Mouse (Mus musculus) gastrocnemius, adult 8-10 months (tissue): ENCODE data around the gene Gm20388. TPM values are rescaled to one million over a fixed set of nuclear protein-coding genes. Genes with fewer than 3 reads are reported as not detected.
"Not testable (repeated sequence)": the region's sequence is repeated elsewhere in the genome, so short reads cannot be mapped to it uniquely, and the experiment has no call there.

Experiments
- DNase-seq, 2 experiments: peaks; one replicate each; pipeline ENCODE4 v3.0.0; 2022; ENCODE audit warnings: low spot score in 2 of 2
- total RNA-seq, 4 experiments: library from RNA; stranded (reverse); gene quantifications; 2 replicates each; pipeline ENCODE4 v1.2.4; 2022

Gene Gm20388
- total RNA-seq, 4 experiments from 2014 or later, result 4.4 to 20.0 (median 7.9) TPM; not detected in 1

DNA sequence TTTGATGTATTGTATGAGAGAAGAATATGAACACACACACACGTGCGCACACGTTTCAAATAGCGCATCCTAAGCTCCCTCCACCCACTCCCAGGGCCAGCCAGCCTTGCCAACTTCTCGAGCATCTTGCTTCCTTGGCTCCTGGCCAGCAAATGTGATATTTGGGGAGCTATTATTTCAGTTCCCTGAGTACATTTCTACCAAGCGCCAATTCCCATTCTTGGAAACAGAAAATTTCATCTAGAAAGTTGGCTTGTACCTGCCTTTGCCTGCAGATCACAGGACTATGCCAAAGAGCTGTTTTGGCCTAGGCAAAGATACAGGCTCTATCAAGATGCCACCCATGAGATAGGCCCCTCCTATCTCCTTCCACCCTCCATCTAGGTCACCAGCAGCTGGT lies 2644.1 kb downstream of the Gm20388 start:
- no peak for DNase-seq

DNA sequence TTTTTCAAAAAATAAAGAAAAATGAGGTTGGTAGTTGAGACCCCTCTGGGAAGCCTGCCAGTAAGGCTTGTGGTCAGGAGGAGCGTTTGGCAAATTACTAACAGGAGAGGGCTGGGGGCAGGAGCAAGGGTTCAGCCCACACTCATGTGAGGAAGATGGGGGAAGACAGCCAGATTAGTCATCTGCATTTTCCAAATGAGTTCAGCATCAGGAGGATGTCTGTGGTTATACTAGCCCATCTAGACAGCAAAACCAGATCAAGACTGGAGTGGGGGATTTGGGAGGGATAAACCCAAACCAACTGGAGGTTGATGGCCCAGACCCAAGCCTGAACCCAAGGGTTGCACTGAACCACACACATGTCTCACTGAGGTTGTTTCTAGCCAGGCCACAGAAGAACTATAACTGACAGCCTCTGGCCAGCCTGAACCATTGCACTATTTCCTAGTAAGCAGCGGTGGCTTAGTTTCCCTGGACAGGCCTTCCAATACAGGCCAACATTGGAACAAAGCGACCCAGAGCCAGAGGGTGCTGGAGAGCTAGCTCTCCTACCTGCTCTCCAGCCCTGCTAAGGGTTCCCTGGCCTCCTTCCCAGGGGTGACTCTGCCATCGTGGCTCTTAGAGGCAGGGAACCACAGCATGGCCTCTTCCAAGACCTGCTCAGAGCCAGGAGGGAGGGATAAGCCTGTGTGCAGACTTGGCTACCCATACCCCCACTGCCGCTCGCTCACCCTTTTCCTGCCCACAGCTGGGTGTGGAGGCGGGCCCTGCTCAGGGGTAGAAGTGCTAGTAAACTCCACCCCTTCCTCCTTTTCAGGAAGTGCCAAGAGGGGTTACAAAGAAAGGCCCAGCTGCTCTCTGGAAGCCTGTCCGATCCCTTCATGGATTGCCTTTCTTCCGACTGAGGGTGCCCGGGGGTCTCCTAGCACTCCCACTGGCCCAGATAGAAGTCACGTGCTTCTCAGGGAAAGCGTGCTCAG lies 2645.7 kb downstream of the Gm20388 start:
- peak in 1 of 2 experiments; percentile 31 for DNase-seq

DNA sequence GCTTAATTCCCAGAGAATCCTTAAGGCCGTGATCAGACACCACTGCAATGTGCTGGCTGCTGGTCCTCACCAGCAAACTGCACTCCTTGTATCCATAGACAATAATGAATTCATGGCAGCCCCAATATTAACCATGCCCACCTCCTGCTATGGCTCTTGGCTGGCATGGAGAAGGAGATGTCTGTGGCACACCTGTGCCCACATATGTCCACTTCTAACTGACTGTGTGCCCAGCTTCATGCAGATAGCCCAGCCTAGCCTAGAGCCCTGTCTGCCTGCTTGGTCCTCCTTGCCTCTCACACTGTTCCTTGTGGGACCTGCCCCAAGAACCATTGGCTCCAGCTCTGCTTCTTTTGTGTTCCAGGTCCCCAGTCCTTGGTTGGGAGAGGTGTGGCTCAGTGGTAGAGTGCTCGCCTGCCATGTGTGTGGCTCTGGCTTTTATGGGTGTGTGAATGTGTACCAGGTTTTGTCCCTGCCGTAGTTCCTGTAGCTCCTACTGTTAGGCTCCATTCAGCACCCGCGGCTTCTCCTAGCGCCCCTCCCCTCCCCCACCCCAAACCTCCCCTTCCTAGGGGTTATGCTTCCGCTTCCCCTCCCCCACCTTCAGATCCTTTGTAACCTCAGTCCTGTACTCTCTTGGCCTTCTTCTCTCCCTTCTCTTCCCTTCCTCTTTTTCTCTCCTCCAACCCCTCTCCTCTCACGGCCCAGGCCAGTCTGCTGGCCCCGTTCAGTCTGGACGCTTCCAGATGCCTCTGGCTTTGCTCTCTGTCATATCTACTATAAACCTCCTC lies 2646.8 kb downstream of the Gm20388 start:
- no peak for DNase-seq

DNA sequence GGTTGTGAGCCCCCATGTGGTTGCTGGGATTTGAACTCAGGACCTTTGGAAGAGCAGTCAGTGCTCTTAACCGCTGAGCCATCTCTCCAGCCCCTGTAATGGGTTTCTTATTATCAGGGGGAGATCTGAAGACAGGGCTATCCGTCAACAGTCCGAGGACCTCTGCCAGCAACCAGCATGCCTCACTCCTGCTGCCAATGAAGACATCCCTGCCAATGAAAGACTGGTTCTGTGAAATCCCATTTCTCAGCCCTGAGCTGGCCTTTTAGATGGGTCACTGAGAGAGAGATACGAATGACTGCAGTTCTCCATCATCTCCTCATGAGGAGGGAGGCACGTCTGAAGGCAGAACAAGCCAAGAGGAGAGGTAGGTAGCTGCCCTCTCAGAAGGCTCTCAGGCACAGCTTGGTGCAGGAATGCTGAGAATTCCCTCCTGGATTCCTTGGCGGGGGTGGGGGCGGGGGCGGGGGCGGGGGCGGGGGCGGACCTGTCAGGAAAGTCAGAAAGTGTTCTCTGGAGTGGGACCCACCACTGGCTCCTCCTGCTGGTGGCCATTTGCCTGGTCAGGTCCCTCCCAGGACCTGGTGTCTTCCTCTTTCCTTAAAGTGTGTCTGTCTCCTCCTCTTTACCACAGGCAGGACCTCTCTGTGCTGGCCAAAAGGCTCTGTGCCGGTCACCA lies 2648.2 kb downstream of the Gm20388 start:
- DNase-seq, result no peak

DNA sequence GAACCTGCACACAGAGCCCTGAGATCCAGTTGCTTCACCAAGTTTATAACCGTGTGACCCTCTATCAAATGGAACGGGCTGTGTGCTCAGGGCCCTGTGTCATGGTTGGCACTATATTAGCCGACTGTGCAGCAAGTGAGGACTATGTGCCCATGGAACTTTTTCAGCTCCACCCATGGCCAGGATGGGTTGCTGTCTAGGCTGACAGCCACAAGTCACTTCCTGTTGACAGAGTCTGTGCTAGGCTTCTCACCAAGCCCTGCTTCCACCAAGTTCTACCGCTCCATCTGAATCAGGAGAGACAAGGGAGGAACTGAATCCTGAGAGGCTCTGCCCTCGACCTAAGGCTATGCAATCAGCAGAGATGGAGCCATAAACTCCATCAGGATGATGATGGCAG lies 2650.6 kb downstream of the Gm20388 start:
- no peak for DNase-seq

DNA sequence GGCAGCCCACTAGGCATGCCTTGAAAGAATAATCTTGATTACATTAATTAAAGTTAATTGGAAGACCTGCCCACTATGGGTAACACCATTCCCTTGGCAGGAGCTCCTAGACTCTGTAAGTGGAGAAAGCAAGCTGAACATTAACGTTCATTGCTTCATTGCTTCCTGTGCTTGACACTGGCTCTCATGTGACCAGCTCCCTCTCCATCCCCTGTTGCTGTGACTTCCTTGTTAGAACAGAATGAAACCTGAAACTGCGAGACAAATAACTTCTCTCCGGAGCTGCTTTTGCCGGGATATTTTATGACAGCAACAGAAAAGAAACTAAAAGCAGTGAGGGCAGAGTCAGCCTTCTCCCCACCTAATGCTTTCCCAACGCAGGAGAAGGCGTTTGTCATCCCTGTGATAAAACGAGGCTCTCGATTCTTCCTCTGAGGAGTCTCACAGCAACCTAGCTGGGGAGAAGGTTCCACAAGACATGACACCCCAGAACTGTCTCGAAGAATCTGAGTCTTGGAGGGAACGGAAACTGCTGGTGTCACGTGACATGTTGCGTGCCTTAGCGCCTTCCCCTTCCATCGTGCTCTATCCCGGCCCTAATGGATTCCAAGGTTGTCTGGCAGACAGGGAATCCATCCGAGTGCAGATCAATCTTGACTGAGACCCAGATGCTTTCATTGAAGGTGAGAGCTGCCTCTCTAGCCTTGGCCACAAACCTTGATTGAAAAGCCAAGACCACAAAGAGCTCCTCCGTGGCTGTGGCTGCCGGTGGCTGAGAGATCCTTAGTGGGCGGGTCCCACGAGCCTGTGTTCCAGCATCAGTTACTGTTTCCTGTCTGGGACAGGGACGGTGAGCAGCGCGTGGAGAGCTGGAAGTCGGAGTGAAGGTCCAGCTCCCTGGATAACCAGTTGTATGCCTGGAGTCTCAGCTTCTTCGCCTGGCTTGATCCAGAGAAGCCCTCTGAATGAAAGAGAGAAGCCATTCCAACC lies 2654.0 kb downstream of the Gm20388 start:
- DNase-seq, result no peak

DNA sequence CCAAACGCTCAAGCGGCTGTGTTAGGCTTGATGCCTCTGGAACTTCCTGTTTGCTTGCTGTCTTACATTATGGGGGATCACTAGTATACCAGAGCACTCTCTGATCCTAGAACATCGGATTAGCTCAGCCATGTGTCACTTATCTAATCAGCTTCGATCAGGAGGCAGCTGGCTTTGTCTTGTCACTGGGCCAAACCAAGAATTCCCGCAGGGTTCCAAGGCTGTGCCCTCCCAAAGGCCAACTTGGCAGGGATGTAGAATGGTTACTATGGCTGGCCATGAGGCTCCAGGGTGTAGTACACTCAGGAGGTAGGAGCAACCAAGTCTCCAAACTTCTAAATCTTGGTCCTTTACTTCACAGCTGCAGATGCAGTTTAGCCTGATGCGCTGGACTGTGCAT lies 2656.1 kb downstream of the Gm20388 start:
- DNase-seq, result no peak

DNA sequence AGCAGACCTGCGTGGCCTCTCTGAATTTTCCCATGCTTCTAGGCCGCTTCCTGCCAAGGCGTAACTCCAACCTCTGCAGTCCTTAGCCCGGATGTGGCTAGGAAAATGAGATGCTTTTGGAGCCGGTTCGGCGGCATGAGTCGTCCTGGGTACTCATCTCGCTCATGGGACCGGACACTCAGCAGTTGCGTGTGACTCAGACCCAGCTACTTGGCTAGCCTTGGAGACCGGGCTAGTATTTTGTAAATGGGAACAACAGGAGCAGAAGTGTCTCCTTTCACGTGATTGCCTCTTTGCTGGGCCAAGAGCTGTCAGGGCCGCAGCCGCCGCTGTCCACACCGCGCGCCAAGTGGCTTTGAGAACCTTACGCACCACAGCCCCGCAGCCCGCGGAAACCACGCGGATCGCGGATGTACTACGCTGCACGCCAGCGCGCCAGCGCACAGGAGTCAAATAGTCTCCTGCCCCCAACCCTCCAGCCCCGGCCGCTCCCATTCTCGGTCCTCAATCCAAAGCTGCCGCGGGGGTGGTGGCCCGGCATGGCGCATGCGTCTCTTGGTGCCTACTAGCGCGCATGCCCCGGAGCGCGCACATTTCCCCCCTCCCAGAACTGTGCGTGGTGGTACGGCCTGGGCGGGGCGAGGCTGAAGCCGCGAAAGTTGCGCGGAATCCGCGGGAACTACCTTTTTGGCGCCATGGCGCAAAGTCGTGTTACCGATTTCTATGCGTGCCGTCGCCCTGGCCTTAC lies 2656.9 kb downstream of the Gm20388 start, which contains the start of gene Cdt1:
TSS of gene Cdt1 (plus strand) at position 655 of the 748 bp plus-strand sequence.
- DNase-seq, result peak; percentile 89 to 93

DNA sequence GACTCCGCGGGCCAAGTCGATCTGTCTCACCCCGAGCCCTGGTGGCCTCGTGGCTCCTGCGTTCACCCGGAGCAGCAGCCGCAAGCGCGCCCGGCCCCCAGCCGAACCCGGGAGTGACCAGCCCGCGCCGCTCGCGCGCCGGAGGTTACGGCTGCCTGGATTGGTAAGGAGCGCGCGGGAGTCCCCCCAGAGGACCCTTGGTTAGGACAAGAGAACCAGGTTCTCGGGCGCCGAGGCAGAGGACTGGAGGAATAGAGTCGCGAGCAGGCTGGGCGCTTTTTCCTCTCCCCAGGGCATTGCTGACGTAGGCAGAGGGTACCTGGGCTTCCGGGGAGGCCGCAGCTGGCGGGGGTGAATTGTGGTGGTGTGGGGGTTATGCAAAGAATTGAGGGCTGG lies 2657.5 kb downstream of the Gm20388 start:
- no peak for DNase-seq

DNA sequence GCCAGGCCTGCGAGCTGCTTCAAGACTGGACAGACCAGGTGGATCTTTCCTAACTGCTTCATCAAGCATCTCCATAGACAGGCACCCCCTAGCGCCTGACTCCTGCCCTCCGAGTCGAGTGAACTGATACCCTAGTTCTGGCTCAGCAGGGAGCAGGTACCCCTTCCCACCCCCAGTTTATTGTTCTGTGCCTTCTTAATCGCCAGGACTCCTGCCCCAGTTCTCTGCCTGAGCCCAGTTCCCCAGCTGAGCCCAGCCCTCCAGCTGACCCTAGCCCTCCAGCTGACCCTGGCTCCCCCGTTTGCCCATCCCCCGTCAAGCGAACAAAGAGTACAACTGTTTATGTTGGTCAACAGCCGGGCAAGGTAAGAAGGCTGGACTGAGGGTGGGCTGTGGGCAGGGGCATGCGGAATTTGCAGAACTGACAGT lies 2658.3 kb downstream of the Gm20388 start:
- no peak for DNase-seq

DNA sequence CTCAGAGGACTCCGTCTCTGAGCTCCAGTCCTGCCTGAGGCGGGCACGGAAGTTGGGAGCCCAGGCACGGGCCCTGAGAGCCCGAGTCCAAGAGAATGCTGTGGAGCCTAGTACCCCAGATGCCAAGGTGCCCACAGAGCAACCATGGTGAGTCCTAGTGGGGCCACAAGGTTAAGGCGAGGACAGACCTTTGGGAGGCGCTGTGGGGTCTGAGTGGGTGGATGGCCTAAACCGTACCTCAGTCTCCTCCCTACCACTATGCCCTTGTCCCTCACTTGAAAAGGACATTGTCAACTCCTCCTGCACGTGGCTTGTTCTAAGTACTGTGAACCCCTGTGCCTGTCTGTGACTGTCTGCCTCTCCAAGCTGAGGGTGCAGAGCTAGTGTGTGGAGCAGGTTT lies 2658.7 kb downstream of the Gm20388 start:
- DNase-seq, result no peak

DNA sequence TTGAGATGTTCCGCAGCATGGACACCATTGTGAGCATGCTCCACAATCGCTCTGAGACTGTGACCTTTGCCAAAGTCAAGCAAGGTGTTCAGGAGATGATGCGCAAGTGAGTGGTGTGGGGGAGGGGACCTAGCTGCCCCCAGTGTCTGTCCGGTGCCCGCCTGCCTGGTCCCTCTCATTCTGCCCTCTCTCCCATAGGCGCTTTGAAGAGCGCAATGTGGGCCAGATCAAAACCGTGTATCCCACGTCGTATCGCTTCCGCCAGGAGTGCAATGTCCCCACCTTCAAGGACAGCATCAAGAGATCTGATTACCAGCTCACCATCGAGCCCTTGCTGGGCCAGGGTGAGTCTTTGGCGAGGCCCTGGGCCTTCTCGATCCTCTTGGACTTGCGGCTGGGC lies 2659.4 kb downstream of the Gm20388 start:
- no peak for DNase-seq

DNA sequence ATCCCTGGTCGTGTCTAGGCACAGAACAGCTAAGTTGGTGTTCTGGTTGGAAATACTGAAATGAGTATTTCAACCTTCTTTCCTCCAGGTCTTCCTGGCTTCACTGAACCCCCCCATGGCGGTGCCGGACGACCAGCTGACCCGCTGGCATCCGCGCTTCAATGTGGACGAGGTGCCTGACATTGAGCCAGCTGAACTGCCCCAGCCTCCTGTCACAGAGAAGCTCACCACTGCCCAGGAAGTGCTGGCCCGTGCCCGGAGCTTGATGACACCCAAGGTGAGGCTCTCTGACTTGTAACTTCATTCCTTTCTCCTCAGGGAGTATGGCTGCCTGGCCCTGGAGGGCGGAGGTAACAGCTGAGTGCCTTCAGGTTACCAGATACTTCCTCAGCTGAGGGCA lies 2660.5 kb downstream of the Gm20388 start:
- DNase-seq, result no peak

DNA sequence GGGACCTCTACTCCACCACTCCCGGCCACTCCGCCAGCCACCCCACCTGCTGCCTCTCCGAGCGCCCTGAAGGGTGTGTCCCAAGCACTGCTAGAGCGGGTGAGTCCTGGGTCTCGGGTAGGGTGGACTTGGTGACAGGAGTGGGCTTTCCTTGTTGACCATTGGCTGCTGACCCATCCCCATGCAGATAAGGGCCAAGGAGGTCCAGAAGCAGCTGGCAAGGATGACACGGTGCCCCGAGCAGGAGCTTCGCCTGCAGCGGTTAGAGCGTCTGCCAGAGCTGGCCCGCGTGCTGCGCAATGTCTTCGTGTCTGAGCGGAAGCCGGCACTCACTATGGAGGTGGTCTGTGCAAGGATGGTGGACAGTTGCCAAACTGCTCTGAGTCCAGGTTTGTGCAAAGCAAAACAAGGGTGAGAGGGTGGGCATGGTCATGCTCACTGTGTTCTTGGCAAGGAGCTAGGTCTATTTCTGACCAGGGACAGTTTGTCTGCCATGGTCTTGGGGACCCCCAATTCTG lies 2661.2 kb downstream of the Gm20388 start:
- no peak for DNase-seq

DNA sequence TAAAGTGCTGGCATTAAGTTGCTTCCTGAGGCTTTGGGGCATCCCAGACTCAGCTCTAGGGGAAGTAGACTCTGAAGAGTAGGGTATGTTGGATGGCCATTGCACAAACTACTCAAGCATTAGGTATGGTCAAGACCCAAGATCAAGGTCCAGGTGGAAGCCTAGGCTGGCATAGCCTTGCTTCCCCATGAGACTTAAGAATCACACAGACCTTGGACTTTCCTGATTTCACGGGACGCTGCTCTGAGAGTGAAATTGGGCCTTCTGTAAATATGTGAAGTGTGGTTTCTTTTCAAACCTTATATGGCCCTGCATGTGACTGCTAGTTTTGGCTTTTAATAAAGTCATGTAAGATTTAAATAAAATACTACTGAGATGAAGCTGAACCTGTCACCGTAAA lies 2662.1 kb downstream of the Gm20388 start:
- no peak for DNase-seq

DNA sequence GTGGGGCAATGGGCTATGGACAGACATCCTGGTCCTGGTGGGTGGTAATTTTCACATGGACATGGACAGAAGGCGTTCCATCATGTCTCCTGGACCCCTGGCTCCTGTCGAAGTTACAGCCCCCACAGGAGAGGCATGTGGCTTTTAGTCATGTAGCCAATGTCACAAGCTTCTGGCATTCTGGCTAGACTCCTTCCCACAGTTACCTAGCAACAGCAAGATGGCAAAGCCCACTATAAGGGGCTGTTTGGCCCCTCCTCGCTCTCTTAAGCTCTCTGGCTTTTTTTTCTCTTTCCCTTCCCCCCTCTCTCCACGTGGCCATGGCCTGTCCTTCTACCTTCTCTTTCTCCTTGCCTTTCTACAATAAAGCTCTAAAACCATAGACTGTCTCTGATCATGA lies 2662.5 kb downstream of the Gm20388 start:
- DNase-seq, result not testable (repeated sequence)

DNA sequence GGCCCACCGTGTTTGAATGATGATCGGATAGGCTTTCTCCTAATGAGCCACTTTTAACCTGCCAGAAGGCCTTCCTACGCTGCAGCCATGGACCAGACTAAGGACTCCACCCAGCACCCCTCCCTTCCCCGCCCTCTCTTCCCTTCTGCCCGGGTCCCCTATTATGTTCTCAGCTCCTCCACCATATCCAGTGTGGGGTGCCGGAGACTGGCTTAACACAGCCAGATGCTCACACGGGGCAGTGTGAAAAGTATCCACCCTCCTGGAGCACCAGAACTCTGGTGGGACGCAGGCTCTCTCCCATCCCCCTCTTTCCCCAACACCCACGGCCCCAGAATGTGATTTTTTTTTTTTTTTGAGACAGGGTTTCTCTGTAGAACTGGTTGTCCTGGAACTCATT lies 2662.9 kb downstream of the Gm20388 start:
- no peak for DNase-seq

DNA sequence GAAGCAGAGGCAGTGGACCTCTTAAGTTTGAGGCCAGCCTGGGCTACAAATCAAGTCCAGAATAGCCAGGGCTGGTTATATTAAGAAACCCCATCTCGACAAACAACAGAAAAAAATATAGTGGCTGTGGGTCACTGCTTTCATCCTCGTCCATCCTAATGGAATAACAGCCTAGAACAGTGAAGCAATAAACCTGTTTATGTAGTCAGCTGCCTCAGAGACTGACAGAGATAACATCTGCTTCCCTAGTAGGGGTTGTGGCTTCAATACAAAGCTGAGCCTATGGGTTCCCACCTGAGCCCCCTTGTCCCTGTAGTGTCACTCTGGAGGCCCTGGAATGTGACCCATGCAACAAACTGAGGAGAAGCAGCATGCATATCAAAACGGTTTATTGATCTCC lies 2663.6 kb downstream of the Gm20388 start:
- DNase-seq, result no peak

DNA sequence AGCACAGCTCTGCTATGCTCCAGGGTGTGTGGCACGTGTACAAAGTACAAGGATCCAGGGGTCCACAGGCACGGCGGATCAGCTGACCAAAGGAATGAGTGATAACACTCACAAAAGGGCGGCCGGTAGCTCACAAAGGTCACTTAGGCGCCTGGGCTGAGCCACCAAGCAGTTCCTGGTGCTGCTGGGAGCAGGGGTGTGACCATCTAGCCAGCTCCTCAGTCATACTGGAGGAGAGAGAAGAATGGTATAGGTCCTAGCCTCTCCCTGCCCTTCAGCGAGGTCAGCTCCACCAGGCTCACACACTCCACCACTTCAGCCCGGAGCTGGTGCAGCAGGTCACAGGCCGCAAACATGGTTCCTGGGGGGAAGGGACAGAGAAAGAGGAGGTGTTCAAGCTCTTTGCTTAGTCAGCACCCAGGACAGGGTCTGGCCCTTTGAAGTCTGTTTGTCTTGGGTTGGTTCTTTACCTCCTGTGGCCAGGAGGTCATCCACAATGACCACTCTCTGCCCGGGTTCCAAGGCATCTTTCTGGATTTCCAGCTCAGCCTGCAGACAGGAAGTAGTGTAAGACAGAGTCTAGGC lies 2664.1 kb downstream of the Gm20388 start:
- no peak for DNase-seq
